Mouse (Mus musculus) midbrain, postnatal 0 days (tissue): ENCODE data around the gene Cdnf. TPM values are rescaled to one million over a fixed set of nuclear protein-coding genes. Genes with fewer than 3 reads are reported as not detected.

Experiments
- ATAC-seq: fragments of 200-750 bp; cut with Nextera tagmentation; 2 replicates; pipeline ENCODE4 v1.8.0; 2017; ENCODE audit warnings: moderate number of reproducible peaks, mild to moderate bottlenecking, moderate TSS enrichment, moderate library complexity; ENCODE audit not compliant: low FRiP score
- DNase-seq: peaks from one replicate; pipeline ENCODE4 v3.0.0-alpha.2; 2015; ENCODE audit warnings: low spot score
- H3K27ac ChIP-seq: fragments of 300-500 bp; sonication (generic); 2 replicates; pipeline ENCODE4 v1.5.1; 2014; ENCODE audit warnings: low read depth, mild to moderate bottlenecking, low read length, mixed read lengths
- H3K27me3 ChIP-seq: fragments of 300-500 bp; sonication (generic); 2 replicates; pipeline ENCODE4 v1.6.1; 2014; ENCODE audit warnings: low read length, control low read depth, mixed read lengths; ENCODE audit not compliant: insufficient read depth
- H3K36me3 ChIP-seq: fragments of 300-500 bp; sonication (generic); 2 replicates; pipeline ENCODE4 v1.6.1; 2014; ENCODE audit warnings: low read length, control low read depth, mixed read lengths; ENCODE audit not compliant: insufficient read depth
- H3K4me1 ChIP-seq: fragments of 300-500 bp; sonication (generic); 2 replicates; pipeline ENCODE4 v1.6.1; 2014; ENCODE audit warnings: mild to moderate bottlenecking, control low read depth, antibody characterized with exemption, low read length, mixed read lengths; ENCODE audit not compliant: insufficient read depth
- H3K4me2 ChIP-seq: fragments of 300-500 bp; sonication (generic); 2 replicates; pipeline ENCODE4 v1.6.1; 2014; ENCODE audit warnings: low read depth, mild to moderate bottlenecking, low read length, mixed read lengths; ENCODE audit not compliant: poor library complexity, severe bottlenecking
- H3K4me3 ChIP-seq: fragments of 300-500 bp; sonication (generic); 2 replicates; pipeline ENCODE4 v1.5.1; 2014; ENCODE audit warnings: low read depth, mild to moderate bottlenecking, low read length, moderate library complexity
- H3K9ac ChIP-seq: fragments of 300-500 bp; sonication (generic); replicated peaks from 2 replicates; pipeline ENCODE4 v1.6.1; 2014; ENCODE audit warnings: mild to moderate bottlenecking, low read length, moderate library complexity, mixed read lengths; ENCODE audit not compliant: poor library complexity, severe bottlenecking
- H3K9me3 ChIP-seq: fragments of 300-500 bp; sonication (generic); 2 replicates; pipeline ENCODE4 v1.6.1; 2016; ENCODE audit warnings: low read length, control low read depth
- CTCF ChIP-seq: IDR thresholded peaks from 2 replicates; pipeline ENCODE4 v1.5.1; 2016; ENCODE audit warnings: antibody characterized with exemption, mild to moderate bottlenecking
- WGBS: fragments of 180-500 bp; shearing (Covaris S2); extraction: QIAGEN DNeasy Blood & Tissue Kit; methylation state at CpG from one replicate; pipeline ENCODE4 v1.1.7; 2014; 5-methylcytosine and 5-hydroxymethylcytosine counted together
- polyA plus RNA-seq: library from polyadenylated mRNA; unstranded; fragments of >200 nt; fragmentation: Nextera tagmentation; extraction: Ambion mirVana; gene quantifications from 2 replicates; pipeline ENCODE4 v1.2.1, GENCODE M21; 2015
- total RNA-seq: library from RNA; depleted of rRNA; stranded (reverse); fragments of >200 nt; gene quantifications from 2 replicates; pipeline ENCODE4 v1.2.3, GENCODE M21; 2014; rRNA removed

Gene Cdnf
- total RNA-seq, result 0.47 and 0.55 TPM in 2 replicates
- polyA plus RNA-seq, result 0.23 and 0.58 TPM in 2 replicates

GRCm38 (mm10) chr2:3512552-3513454 lies at the start of gene Cdnf, which contains the start of the genes Gm45902 and Hspa14:
Gene Cdnf, plus strand, starts transcription at chr2:3513030.
Gene Gm45902, minus strand, starts transcription at chr2:3512790.
Gene Hspa14, minus strand, starts transcription at chr2:3512814.
- under 1% methylated on average over 60 of the region's 60 CpGs for WGBS
- TF ChIP-seq CTCF, result peak; percentile 27; the same call in 1 of the 2 replicates
- Histone ChIP-seq H3K9me3 (no peaks in the 10 kb centered on the region), H3K4me3 (peak within 1 kb of the TSS; percentile 83), H3K27me3 (no peaks in the 10 kb centered on the region), H3K9ac (peak within 1 kb of the TSS; percentile 86), H3K27ac (peak within 1 kb of the TSS; percentile 93), H3K4me2 (peak within 1 kb of the TSS; percentile 91), H3K4me1 (peaks cover 3% of the 10 kb centered on the region), H3K36me3 (peaks cover 17% of the 10 kb centered on the region)
- ATAC-seq, result peak; percentile 100
- DNase-seq, result peak; percentile 100

GRCm38 (mm10) chr2:3473891-3474290 lies 38.9 kb upstream of the Cdnf start:
- no peak for TF ChIP-seq CTCF
- peak overlapping the region; percentile 78 for H3K27ac ChIP-seq
- WGBS, result under 1% methylated on average over 12 of the region's 12 CpGs
- H3K9ac ChIP-seq, result peak overlapping the region; percentile 68
- no peaks in the 10 kb centered on the region for H3K4me1 ChIP-seq
- no peaks in the 10 kb centered on the region; the same call in 1 of the 2 replicates for H3K36me3 ChIP-seq
- H3K4me2 ChIP-seq, result peak overlapping the region; percentile 79
- H3K9me3 ChIP-seq, result no peaks in the 10 kb centered on the region
- no peaks in the 10 kb centered on the region for H3K27me3 ChIP-seq
- DNase-seq, result no peak
- H3K4me3 ChIP-seq, result peak overlapping the region; percentile 97
- no peak for ATAC-seq

- Histone ChIP-seq H3K9me3 (no peaks in the 10 kb centered on the region), H3K4me2 (peak overlapping the region; percentile 79), H3K4me1 (no peaks in the 10 kb centered on the region), H3K4me3 (peak overlapping the region; percentile 97), H3K36me3 (no peaks in the 10 kb centered on the region; the same call in 1 of the 2 replicates), H3K9ac (peak overlapping the region; percentile 68), H3K27ac (peak overlapping the region; percentile 78), H3K27me3 (no peaks in the 10 kb centered on the region)
- peak; percentile 80 for ATAC-seq
- WGBS, result under 1% methylated on average over 45 of the region's 46 CpGs
- no peak for TF ChIP-seq CTCF
- peak; percentile 67 for DNase-seq
These were observed 38.4 kb upstream of the Cdnf start for GRCm38 (mm10) chr2:3474361-3474805.

GRCm38 (mm10) chr2:3474861-3475283 lies 38.0 kb upstream of the Cdnf start, which contains the start of gene Suv39h2:
Gene Suv39h2, minus strand, starts transcription at chr2:3475031.
- Histone ChIP-seq H3K27ac (peak within 1 kb of the TSS; percentile 78), H3K27me3 (no peaks in the 10 kb centered on the region), H3K4me3 (peak within 1 kb of the TSS; percentile 97), H3K9ac (peak within 1 kb of the TSS; percentile 68), H3K9me3 (no peaks in the 10 kb centered on the region), H3K4me2 (peak within 1 kb of the TSS; percentile 79), H3K4me1 (no peaks in the 10 kb centered on the region), H3K36me3 (no peaks in the 10 kb centered on the region; the same call in 1 of the 2 replicates)
- ATAC-seq (peak; percentile 97), DNase-seq (peak; percentile 96)
- under 1% methylated on average over 33 of the region's 42 CpGs for WGBS
- TF ChIP-seq CTCF, result no peak

GRCm38 (mm10) chr2:3475746-3476251 lies 37.0 kb upstream of the Cdnf start:
- H3K36me3 ChIP-seq, result no peaks in the 10 kb centered on the region
- H3K4me3 ChIP-seq, result no peak overlapping the region
- no peaks in the 10 kb centered on the region for H3K27me3 ChIP-seq
- DNase-seq (no peak), ATAC-seq (no peak)
- no peak overlapping the region for H3K9ac ChIP-seq
- no peaks in the 10 kb centered on the region for H3K4me1 ChIP-seq
- 52% methylated on average over 3 of the region's 3 CpGs for WGBS
- TF ChIP-seq CTCF, result no peak
- peak overlapping the region; percentile 79 for H3K4me2 ChIP-seq
- no peak overlapping the region for H3K27ac ChIP-seq
- H3K9me3 ChIP-seq, result no peaks in the 10 kb centered on the region
